Mouse (Mus musculus) bone marrow, adult 2 months (tissue): Measurements from ENCODE around the gene Mypn.

Experiments used
- CTCF ChIP-seq: fragments of 200-500 bp; IDR thresholded peaks from 2 replicates; pipeline ENCODE4 v1.5.1; 2011; ENCODE audit warnings: low read length, control low read depth; ENCODE audit not compliant: control insufficient read depth, insufficient read depth
- POLR2A ChIP-seq: fragments of 200-500 bp; IDR thresholded peaks from 2 replicates; pipeline ENCODE4 v1.6.1; 2011; ENCODE audit warnings: low read depth, mild to moderate bottlenecking, control low read depth, low read length, borderline replicate concordance; ENCODE audit not compliant: control insufficient read depth

GRCm38 (mm10) chr10:63132356-63132755 is 71.4 kb downstream of the Mypn start:
- TF ChIP-seq CTCF: no peak
- no peak for TF ChIP-seq POLR2A
